Mouse (Mus musculus) naive thymus-derived CD4-positive, alpha-beta T cell, adult 2 months (primary cell): ENCODE results near the gene Tmbim1.
A peak's percentile ranks its signal among the peaks of the same experiment; 100 is the strongest.

ENCODE experiments used
- DNase-seq: peaks from one replicate; pipeline ENCODE4 v3.0.0-alpha.2; 2011; ENCODE audit warnings: low read depth

The Tmbim1 gene

GRCm38 (mm10) chr1:74277883-74278537 is 27.4 kb downstream of the Tmbim1 start:
- DNase-seq = no peak

- DNase-seq = no peak
Measured at GRCm38 (mm10) chr1:74277041-74277440, 28.4 kb downstream of the Tmbim1 start.

GRCm38 (mm10) chr1:74275015-74275414 is 30.4 kb downstream of the Tmbim1 start:
- DNase-seq = no peak

- DNase-seq = no peak
Measured at GRCm38 (mm10) chr1:74271659-74272058, 33.8 kb downstream of the Tmbim1 start.

- DNase-seq = peak; percentile 56
Measured at GRCm38 (mm10) chr1:74268750-74269149, 36.7 kb downstream of the Tmbim1 start.

GRCm38 (mm10) chr1:74262510-74262909 is 42.9 kb downstream of the Tmbim1 start:
- DNase-seq = peak; percentile 80

GRCm38 (mm10) chr1:74256782-74257181 is 48.6 kb downstream of the Tmbim1 start:
- DNase-seq = no peak

GRCm38 (mm10) chr1:74255704-74256345 is 49.6 kb downstream of the Tmbim1 start:
- no peak for DNase-seq

- DNase-seq = no peak
Measured at GRCm38 (mm10) chr1:74250096-74250495, 55.3 kb downstream of the Tmbim1 start.

- DNase-seq = no peak
Measured at GRCm38 (mm10) chr1:74249331-74249980, 56.0 kb downstream of the Tmbim1 start.

GRCm38 (mm10) chr1:74248799-74249198 is 56.6 kb downstream of the Tmbim1 start:
- DNase-seq = peak; percentile 86

GRCm38 (mm10) chr1:74245525-74245924 is 59.9 kb downstream of the Tmbim1 start:
- no peak for DNase-seq

GRCm38 (mm10) chr1:74240832-74241231 is 64.6 kb downstream of the Tmbim1 start:
- DNase-seq = no peak

GRCm38 (mm10) chr1:74240311-74240710 is 65.1 kb downstream of the Tmbim1 start:
- DNase-seq = no peak

GRCm38 (mm10) chr1:74239618-74240017 is 65.8 kb downstream of the Tmbim1 start:
- DNase-seq = no peak

- peak; percentile 49 for DNase-seq
Measured at GRCm38 (mm10) chr1:74239162-74239561, 66.3 kb downstream of the Tmbim1 start.
